Mouse (Mus musculus) layer of hippocampus, adult 9-11 months (tissue): ENCODE results near the gene Ston1.

ENCODE experiments used
- DNase-seq: peaks from one replicate; pipeline ENCODE4 v3.0.0; 2022

Gene Ston1

DNA sequence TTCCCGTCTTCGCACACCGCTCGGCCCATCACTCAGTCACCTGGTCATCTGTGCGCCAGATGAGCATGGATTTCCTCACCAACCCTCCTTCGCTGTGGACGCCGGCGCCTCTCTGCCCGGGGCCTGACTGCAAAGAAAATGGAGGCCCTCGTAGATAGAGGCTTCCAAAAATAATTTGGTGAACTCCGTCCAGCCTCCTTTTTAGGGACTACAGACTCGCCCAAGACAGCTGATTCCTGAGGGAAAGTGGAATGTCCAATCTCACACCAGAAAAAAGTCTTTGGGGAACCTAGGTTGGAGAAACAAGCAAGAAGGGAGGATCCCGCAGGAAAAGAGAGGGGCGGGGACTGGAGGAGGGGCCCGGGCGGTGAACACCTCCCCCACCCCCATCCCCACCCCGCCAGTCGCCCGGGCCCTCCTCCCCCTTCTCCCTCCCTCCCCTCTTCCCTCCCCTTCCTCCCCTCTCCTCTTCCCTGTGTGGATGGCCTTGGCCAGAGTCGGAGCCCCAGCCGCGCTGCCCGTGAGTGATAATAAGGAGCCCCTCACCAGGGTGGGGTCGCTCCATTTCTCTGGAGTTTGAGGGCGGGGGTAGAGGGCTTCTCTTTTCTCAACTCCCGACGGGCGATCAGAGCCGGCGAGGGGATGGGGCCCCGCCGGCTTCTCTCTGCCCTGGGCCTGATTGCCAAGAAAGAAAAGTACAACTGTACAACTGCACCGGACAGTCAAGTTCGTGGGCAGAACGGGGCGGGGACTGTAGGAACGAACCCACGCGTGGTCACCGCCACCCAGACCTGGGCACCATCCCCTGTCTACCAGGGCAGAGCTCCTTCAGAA lies at the start of gene Ston1:
Gene Ston1, plus strand, starts transcription at position 463 of the 834 bp plus-strand sequence.
- no peak for DNase-seq

- DNase-seq: no peak
Measured at GRCm38 (mm10) chr17:88549411-88550191, 47.9 kb upstream of the Ston1 start.

GRCm38 (mm10) chr17:88550351-88550750 lies 47.1 kb upstream of the Ston1 start:
- DNase-seq: no peak

DNA sequence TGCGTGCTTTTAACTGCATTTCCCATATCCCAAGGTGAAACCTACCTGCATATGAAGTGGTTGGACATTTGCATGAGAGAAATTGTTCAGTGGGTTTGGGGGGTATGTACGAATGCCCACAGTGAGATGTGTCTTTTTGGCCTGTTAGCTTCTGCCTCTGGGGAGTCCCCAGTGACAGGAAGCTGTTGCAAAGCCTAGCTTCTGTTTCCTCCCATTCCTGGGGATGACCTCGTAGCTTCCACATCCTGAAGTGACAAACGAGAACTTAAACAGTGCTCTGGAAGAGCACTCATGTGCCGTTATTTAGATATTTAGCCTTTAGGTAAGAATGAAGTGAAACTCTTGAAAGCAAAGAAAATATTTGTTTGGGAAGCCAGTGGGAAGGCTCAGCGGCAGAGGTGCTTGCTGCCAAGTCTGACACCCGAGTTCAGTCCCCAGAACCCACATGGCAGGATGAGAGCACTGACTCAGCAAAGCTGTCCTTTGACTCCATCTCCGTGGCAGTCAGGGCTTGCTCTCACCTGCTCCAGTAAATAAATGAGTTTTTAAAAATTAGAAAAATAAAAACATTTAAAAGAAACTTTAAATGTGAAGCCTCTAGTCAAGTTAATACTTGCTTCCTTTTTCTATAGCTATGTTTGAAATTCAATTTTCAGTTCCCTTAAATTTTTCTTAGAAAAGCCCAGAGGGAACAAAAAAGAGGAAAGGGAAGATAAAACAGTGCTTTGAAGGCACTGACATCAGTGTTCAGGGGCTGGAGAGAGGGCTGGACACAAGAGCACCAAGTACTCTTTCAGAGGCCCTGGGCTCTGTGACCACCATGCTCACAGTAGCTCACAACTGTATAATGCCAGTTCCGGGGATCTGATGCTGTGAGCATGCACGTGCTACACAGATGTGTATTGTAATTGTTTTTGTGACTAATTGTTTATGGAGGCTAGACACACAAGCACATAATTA lies 46.2 kb upstream of the Ston1 start:
- no peak for DNase-seq

- no peak for DNase-seq
Measured at GRCm38 (mm10) chr17:88552556-88552955, 44.9 kb upstream of the Ston1 start.

DNA sequence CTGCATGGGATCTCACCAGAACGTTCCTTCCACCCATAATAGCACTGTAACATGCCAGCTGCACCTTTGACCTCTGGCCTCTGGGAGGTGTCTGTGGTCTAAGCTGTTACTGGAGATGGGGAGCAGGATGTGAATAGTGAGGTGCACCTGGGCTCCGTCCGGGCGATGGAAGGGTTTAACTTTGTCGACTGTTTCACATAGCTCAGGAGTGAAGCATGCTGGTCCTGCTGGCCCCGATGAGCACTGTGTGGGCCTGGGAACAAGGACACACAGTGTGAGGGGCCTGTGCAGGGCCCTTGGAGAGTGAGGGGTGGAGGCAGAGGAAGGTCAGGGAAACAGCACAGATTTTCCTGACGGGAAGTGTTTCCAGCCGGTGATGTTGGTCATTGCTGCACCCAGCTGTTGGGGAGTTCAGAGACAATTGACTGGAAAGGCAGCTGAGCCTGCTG lies 44.5 kb upstream of the Ston1 start:
- DNase-seq: no peak

DNA sequence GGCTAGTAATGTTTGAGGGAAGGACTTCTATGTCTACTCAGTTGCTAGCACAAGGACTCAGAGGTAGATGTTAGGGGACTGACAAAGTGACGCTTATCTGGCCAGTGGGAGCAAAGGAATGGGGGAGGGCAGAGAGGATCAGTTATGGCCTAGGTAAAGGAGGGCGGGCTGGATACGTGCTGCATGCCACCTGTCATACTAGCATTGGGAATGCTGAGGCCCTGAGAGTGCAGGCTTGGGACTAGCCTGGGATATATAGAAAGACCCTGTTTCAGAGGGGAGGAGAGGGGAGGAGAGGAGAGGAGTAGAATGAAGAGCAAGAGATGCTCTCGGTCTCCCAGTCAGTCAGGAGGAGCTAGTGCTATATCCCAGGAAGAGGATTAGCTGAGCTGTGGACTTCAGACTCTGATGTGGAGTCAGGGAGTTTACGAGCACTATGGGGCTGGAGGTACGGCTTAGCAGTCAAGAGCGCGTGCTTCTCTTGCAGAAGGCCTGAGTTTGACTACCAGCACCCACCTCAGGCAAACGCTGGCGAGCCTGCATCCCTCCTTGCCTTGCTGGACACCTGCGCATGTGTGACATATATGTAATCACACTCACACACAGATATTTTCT lies 43.9 kb upstream of the Ston1 start:
- DNase-seq: no peak

- no peak for DNase-seq
Measured at GRCm38 (mm10) chr17:88556176-88556575, 41.3 kb upstream of the Ston1 start.

DNA sequence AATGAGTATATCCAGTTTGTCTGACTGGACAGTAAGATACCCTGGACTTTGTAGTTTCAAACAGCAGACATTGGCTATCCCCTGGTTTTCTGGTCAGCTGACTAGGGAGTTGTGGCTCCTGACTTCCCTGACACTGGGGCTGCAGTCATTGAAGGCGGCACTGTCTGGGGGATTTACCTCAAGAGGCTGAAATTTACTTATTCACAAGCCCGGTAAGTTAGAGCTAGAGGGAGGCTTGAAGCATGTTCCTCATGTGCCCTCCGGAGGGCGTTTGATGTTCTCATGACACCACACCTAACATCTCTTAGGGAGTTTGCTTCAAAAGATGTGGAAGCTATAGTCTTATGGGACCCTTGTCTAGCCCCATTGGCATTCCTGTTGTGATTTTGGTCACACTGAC lies 40.8 kb upstream of the Ston1 start:
- no peak for DNase-seq

- peak; percentile 58 for DNase-seq
Measured at GRCm38 (mm10) chr17:88558168-88558842, 39.2 kb upstream of the Ston1 start.

DNA sequence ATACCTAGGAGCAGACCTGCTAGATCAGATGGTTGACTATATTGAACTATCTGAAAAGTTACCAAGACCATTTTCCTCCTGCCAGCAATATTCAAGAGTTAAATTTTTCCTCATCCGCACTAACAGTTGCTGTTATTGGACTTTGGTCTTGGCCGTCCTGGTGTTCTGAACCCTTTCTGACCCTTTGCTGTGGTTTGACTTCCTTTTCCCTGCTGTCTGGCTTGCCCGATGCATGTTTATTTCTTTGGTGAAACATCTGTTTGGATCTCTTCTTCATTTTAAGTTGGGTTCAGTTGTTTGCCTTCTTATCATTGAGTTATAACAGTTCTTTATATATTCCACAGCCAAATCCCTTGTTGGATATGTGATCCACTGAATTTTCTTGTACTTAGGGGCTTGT lies 33.9 kb upstream of the Ston1 start:
- no peak for DNase-seq

DNA sequence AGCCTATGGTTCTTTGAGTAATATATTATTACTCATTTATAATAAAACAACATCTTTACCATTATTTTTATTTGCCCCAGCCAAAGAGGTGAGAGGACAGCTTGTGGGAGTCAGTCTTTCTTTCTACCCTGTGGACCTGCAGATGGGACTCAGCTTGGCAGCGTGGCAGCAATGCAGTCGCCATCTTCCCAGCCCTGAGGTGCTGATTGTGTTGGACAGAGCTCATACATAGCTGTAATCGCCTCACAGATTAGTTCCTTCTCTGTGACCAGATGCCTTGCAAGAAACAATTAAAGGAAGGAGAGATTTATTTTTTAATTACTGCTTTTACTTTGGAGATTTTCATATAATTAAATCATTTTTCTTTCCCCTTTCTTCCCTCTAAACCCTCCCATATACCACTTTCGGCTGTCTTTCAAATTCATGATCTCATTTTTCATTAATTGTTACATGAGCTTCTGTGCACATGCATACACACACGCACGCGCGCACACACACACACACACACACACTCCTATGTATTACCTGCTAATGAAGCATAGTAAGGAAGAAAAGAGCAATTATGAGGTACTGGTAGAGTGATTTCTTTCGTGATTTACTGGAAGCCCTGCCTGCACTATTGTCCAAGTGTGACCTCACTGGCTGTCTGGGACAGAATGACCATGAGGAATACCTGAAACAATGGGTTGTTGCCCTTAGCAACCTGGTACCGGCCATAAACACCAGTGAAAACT lies 27.5 kb upstream of the Ston1 start:
- DNase-seq: no peak

DNA sequence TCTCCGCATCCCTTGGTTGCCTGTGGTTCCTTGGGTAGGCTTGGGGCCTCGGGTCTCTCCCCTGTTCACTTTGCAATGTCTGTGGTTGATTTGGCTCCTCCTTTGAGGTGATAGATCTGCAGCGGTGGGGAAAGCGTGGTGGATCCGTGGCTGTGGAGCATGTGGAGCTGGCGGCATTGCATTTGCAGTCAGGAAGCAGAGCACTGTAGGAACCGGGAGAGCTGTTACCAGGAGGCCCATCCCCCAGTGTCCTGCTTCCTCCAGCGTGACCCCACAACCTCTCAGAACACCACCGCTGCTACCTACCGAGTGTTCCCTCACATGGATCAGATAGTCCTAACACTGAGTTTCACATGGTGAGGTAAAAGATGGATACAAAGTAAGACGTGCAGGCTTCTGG lies 26.7 kb upstream of the Ston1 start:
- DNase-seq: no peak

DNA sequence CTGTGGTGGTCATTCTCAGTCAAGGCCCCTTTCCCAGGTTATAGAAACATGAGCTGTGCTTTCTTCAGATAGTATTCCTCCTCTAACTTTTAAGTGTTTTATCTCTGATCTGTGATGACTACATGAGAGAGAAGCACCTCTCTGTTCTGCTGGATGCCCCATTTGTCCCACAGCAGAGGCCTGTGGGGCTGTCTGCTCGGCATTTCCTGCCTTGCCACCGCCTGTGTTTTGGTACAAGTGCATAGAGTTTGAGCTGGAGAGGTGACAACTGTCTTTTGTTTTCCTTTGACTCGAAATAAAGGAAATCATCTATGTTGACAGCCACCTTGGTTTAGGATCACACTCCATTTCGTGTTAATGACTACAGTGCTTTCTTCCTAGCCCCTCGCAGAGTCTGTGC lies 22.7 kb upstream of the Ston1 start:
- DNase-seq: no peak

DNA sequence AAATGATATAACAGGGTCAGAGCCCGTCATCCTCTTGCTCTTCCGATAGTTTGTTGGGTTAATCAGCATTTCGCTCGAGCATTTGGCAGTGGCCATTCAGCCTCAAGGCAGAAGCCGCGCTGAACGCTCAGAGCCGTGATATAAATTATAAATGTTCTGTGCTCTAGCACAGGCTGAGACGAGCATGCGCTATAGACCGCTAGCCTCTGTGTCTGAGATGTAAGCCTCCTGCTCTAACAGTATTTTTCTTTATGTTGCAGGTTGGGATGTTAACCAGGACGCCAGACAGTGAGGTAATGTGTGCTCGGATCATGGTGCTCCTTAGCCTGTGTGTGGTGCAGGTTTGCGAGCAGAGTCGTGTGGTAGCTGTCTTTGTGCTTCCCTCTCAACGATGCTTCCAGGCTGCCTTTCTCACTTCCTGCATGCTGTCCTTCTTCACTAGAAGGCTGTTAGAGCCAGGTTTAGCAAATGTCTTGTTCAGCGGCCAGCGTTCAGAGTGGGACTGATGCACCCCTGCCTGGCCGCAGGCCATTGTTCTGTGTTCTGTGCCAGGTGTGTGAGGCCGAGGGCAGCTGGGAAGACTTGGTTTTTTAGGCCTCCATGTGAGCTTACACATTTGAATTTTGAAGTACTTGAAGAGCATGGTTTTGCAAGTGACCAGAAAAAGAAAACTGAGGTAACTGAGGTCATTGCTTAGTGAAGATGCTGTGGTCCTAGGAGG lies 18.8 kb upstream of the Ston1 start:
- DNase-seq: no peak

DNA sequence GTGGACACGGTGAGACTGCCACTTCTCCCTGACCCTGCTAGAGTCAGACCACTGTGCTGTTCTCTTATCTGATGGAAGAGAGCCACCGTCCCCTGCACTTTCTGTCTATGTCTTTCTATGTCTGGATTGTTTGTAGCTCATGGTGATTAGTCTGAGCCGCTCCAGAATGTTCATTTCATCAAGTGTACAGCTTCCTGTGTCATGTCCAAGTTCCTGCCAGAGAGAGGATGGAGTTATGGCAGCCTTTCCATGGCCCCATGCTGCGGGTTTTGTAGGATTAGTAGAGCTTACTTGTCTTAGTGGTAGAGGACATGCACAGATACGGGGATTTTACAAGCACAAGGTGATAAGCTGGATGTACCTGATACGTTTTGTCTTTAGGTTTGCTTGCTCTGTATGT lies 16.9 kb upstream of the Ston1 start:
- no peak for DNase-seq

GRCm38 (mm10) chr17:88581511-88582021 lies 15.9 kb upstream of the Ston1 start:
- DNase-seq: no peak

- no peak for DNase-seq
Measured at GRCm38 (mm10) chr17:88582999-88583398, 14.5 kb upstream of the Ston1 start.

DNA sequence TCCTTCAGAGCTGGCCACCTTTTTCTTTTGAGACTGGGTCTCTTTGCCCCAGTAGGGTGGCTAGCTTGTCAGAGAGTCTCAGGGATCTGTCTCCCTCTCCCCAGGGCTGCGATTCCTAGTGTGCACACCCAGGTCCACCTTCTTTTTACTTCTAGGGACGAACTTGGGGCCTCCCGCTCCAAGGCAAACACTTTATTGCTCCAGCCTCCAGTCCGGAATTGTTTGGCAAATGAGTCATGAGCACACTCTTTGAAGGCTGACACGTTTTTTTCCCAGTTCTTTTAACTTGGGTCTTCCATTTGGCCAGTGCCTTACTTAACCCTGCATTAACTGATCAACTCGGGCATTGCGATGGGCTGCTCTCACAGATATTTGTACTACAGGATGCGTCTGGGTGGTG lies 14.1 kb upstream of the Ston1 start:
- no peak for DNase-seq

DNA sequence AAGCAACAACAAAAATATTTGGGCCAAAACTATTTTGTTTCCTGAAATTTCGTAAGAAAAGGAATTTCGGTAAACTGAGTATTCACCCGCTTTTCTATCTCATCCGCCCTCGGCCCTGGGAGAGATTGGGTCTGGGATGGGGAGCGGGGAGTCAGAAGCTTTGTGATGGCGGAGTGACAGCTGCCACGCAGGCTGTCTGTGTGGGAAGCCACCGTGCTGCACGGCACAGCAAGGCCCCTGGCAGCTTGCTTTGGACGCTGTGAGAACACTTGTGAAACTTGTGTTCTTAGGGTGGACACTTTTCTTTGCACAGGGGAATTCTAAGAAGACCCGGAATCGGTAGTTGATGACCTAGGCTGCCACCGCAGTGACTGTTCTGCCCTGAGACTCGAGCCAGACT lies 10.1 kb upstream of the Ston1 start:
- DNase-seq: peak; percentile 66
